Mouse (Mus musculus): ENCODE data around the gene Eln. TPM values are rescaled to one million over a fixed set of nuclear protein-coding genes. Genes with fewer than 3 reads are reported as not detected.
A peak's percentile ranks its signal among the peaks of the same experiment; 100 is the strongest.

The Eln gene
- polyA plus RNA-seq, 1 experiment from 2014 or later: 8.3 TPM

- H3K27ac ChIP-seq (ENCODE audit: low read length): no peak overlapping the region
- H3K9me3 ChIP-seq (ENCODE audit: control insufficient read depth, low read length): no peaks in the 10 kb centered on the region
- H3K4me1 ChIP-seq (replicated peaks; ENCODE audit: control insufficient read depth, insufficient read depth, low read length): no peaks in the 10 kb centered on the region
- no peak overlapping the region for H3K4me3 ChIP-seq (replicated peaks; ENCODE audit: low read length)
- no peak overlapping the region for H3K9ac ChIP-seq (replicated peaks; ENCODE audit: low read depth, low read length)
- H3K4me2 ChIP-seq (ENCODE audit: low read length): no peak overlapping the region
- no peak for ATAC-seq
- H3K36me3 ChIP-seq (ENCODE audit: control insufficient read depth, insufficient read depth): no peaks in the 10 kb centered on the region
- WGBS: 75% methylated on average over 5 of the region's 5 CpGs
- no peaks in the 10 kb centered on the region for H3K27me3 ChIP-seq (replicated peaks; ENCODE audit: control insufficient read depth, insufficient read depth, low read length)
These were observed 13.1 kb downstream of the Eln start for GRCm38 (mm10) chr5:134734072-134734471.

- Histone ChIP-seq H3K9ac (replicated peaks; ENCODE audit: low read depth, low read length) (no peak overlapping the region), H3K4me1 (replicated peaks; ENCODE audit: control insufficient read depth, insufficient read depth, low read length) (no peaks in the 10 kb centered on the region), H3K36me3 (ENCODE audit: control insufficient read depth, insufficient read depth) (no peaks in the 10 kb centered on the region), H3K9me3 (ENCODE audit: control insufficient read depth, low read length) (no peaks in the 10 kb centered on the region), H3K27ac (ENCODE audit: low read length) (no peak overlapping the region), H3K4me2 (ENCODE audit: low read length) (no peak overlapping the region), H3K27me3 (replicated peaks; ENCODE audit: control insufficient read depth, insufficient read depth, low read length) (no peaks in the 10 kb centered on the region), H3K4me3 (replicated peaks; ENCODE audit: low read length) (no peak overlapping the region)
- no peak for ATAC-seq
- WGBS: 77% methylated on average over 4 of the region's 4 CpGs
These were observed 13.9 kb downstream of the Eln start for GRCm38 (mm10) chr5:134733241-134733640.

GRCm38 (mm10) chr5:134729124-134729523 is 18.0 kb downstream of the Eln start:
- no peak overlapping the region for H3K9ac ChIP-seq (replicated peaks; ENCODE audit: low read depth, low read length)
- H3K4me3 ChIP-seq (replicated peaks; ENCODE audit: low read length): no peak overlapping the region
- H3K27ac ChIP-seq (ENCODE audit: low read length): no peak overlapping the region
- H3K9me3 ChIP-seq (ENCODE audit: control insufficient read depth, low read length): no peaks in the 10 kb centered on the region
- H3K36me3 ChIP-seq (ENCODE audit: control insufficient read depth, insufficient read depth): no peaks in the 10 kb centered on the region
- WGBS: 90% methylated on average over 12 of the region's 12 CpGs
- H3K4me2 ChIP-seq (ENCODE audit: low read length): no peak overlapping the region
- ATAC-seq: no peak
- H3K4me1 ChIP-seq (replicated peaks; ENCODE audit: control insufficient read depth, insufficient read depth, low read length): no peaks in the 10 kb centered on the region
- H3K27me3 ChIP-seq (replicated peaks; ENCODE audit: control insufficient read depth, insufficient read depth, low read length): no peaks in the 10 kb centered on the region

- H3K4me2 ChIP-seq (ENCODE audit: low read length): no peak overlapping the region
- no peaks in the 10 kb centered on the region for H3K9me3 ChIP-seq (ENCODE audit: control insufficient read depth, low read length)
- no peaks in the 10 kb centered on the region for H3K27me3 ChIP-seq (replicated peaks; ENCODE audit: control insufficient read depth, insufficient read depth, low read length)
- no peaks in the 10 kb centered on the region for H3K36me3 ChIP-seq (ENCODE audit: control insufficient read depth, insufficient read depth)
- WGBS: 85% methylated on average over 3 of the region's 3 CpGs
- H3K4me3 ChIP-seq (replicated peaks; ENCODE audit: low read length): no peak overlapping the region
- no peak for ATAC-seq
- no peaks in the 10 kb centered on the region for H3K4me1 ChIP-seq (replicated peaks; ENCODE audit: control insufficient read depth, insufficient read depth, low read length)
- H3K9ac ChIP-seq (replicated peaks; ENCODE audit: low read depth, low read length): no peak overlapping the region
- no peak overlapping the region for H3K27ac ChIP-seq (ENCODE audit: low read length)
These were observed 18.6 kb downstream of the Eln start for GRCm38 (mm10) chr5:134728535-134728934.

- no peak for ATAC-seq
These were observed 20.0 kb downstream of the Eln start for GRCm38 (mm10) chr5:134727001-134727639.

GRCm38 (mm10) chr5:134725299-134725698 is 21.8 kb downstream of the Eln start:
- H3K27me3 ChIP-seq (replicated peaks; ENCODE audit: control insufficient read depth, insufficient read depth, low read length): no peaks in the 10 kb centered on the region
- no peak overlapping the region for H3K4me3 ChIP-seq (replicated peaks; ENCODE audit: low read length)
- no peak overlapping the region for H3K9ac ChIP-seq (replicated peaks; ENCODE audit: low read depth, low read length)
- H3K36me3 ChIP-seq (ENCODE audit: control insufficient read depth, insufficient read depth): no peaks in the 10 kb centered on the region
- H3K27ac ChIP-seq (ENCODE audit: low read length): no peak overlapping the region
- ATAC-seq: no peak
- WGBS: 76% methylated on average over 4 of the region's 4 CpGs
- no peaks in the 10 kb centered on the region for H3K4me1 ChIP-seq (replicated peaks; ENCODE audit: control insufficient read depth, insufficient read depth, low read length)
- no peak overlapping the region for H3K4me2 ChIP-seq (ENCODE audit: low read length)
- no peaks in the 10 kb centered on the region for H3K9me3 ChIP-seq (ENCODE audit: control insufficient read depth, low read length)

More at GRCm38 (mm10) chr5:134727001-134727639, 20.0 kb downstream of the Eln start:
- Histone ChIP-seq H3K9ac (replicated peaks; ENCODE audit: low read depth, low read length) (no peak overlapping the region), H3K9me3 (ENCODE audit: control insufficient read depth, low read length) (no peaks in the 10 kb centered on the region), H3K4me2 (ENCODE audit: low read length) (no peak overlapping the region), H3K36me3 (ENCODE audit: control insufficient read depth, insufficient read depth) (no peaks in the 10 kb centered on the region), H3K4me1 (replicated peaks; ENCODE audit: control insufficient read depth, insufficient read depth, low read length) (no peaks in the 10 kb centered on the region), H3K4me3 (replicated peaks; ENCODE audit: low read length) (no peak overlapping the region), H3K27ac (ENCODE audit: low read length) (no peak overlapping the region), H3K27me3 (replicated peaks; ENCODE audit: control insufficient read depth, insufficient read depth, low read length) (no peaks in the 10 kb centered on the region)
- 88% methylated on average over 8 of the region's 8 CpGs for WGBS

DNA sequence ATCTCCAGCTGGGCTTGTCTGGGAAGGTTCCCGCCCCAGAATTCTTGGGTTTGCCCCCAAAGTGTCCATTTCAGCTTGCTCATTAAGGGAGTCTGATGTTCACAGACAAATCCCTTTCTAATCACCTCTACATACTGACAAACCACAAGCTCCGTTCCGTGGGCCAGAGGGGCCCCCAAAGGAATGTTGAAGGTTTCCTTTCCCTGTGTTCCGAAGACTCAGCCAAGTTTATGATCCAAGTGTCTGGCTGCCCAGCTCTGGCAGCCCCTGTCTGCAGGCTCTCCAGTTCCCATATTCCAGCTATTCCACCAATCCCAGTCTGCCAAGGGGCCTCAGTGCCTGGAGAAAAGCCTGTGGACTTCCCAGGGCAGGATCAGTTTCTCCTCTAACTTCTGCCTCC is 27.1 kb downstream of the Eln start:
- WGBS: 62% methylated on average over 4 of the region's 4 CpGs
- Histone ChIP-seq H3K36me3 (ENCODE audit: control insufficient read depth, insufficient read depth) (no peaks in the 10 kb centered on the region), H3K27me3 (replicated peaks; ENCODE audit: control insufficient read depth, insufficient read depth, low read length) (no peaks in the 10 kb centered on the region), H3K27ac (ENCODE audit: low read length) (no peak overlapping the region), H3K4me1 (replicated peaks; ENCODE audit: control insufficient read depth, insufficient read depth, low read length) (no peaks in the 10 kb centered on the region), H3K4me3 (replicated peaks; ENCODE audit: low read length) (no peak overlapping the region), H3K9ac (replicated peaks; ENCODE audit: low read depth, low read length) (no peak overlapping the region), H3K9me3 (ENCODE audit: control insufficient read depth, low read length) (no peaks in the 10 kb centered on the region), H3K4me2 (ENCODE audit: low read length) (no peak overlapping the region)
- no peak for ATAC-seq

- no peak for ATAC-seq
- Histone ChIP-seq H3K9me3 (ENCODE audit: control insufficient read depth, low read length) (no peaks in the 10 kb centered on the region), H3K9ac (replicated peaks; ENCODE audit: low read depth, low read length) (no peak overlapping the region), H3K4me3 (replicated peaks; ENCODE audit: low read length) (no peak overlapping the region), H3K4me1 (replicated peaks; ENCODE audit: control insufficient read depth, insufficient read depth, low read length) (no peaks in the 10 kb centered on the region), H3K36me3 (ENCODE audit: control insufficient read depth, insufficient read depth) (no peaks in the 10 kb centered on the region), H3K27ac (ENCODE audit: low read length) (no peak overlapping the region), H3K27me3 (replicated peaks; ENCODE audit: control insufficient read depth, insufficient read depth, low read length) (no peaks in the 10 kb centered on the region), H3K4me2 (ENCODE audit: low read length) (no peak overlapping the region)
- 68% methylated on average over 7 of the region's 7 CpGs for WGBS
These were observed 36.0 kb downstream of the Eln start for GRCm38 (mm10) chr5:134711076-134711475.

GRCm38 (mm10) chr5:134709275-134709674 is 37.8 kb downstream of the Eln start:
- no peaks in the 10 kb centered on the region for H3K27me3 ChIP-seq (replicated peaks; ENCODE audit: control insufficient read depth, insufficient read depth, low read length)
- H3K4me3 ChIP-seq (replicated peaks; ENCODE audit: low read length): no peak overlapping the region
- 51% methylated on average over 6 of the region's 6 CpGs for WGBS
- no peak overlapping the region for H3K9ac ChIP-seq (replicated peaks; ENCODE audit: low read depth, low read length)
- no peaks in the 10 kb centered on the region for H3K9me3 ChIP-seq (ENCODE audit: control insufficient read depth, low read length)
- no peaks in the 10 kb centered on the region for H3K36me3 ChIP-seq (ENCODE audit: control insufficient read depth, insufficient read depth)
- H3K4me2 ChIP-seq (ENCODE audit: low read length): no peak overlapping the region
- H3K4me1 ChIP-seq (replicated peaks; ENCODE audit: control insufficient read depth, insufficient read depth, low read length): no peaks in the 10 kb centered on the region
- no peak for ATAC-seq
- H3K27ac ChIP-seq (ENCODE audit: low read length): no peak overlapping the region

- Histone ChIP-seq H3K9ac (replicated peaks; ENCODE audit: low read depth, low read length) (no peak overlapping the region), H3K36me3 (ENCODE audit: control insufficient read depth, insufficient read depth) (no peaks in the 10 kb centered on the region), H3K4me3 (replicated peaks; ENCODE audit: low read length) (no peak overlapping the region), H3K9me3 (ENCODE audit: control insufficient read depth, low read length) (no peaks in the 10 kb centered on the region), H3K27ac (ENCODE audit: low read length) (no peak overlapping the region), H3K4me1 (replicated peaks; ENCODE audit: control insufficient read depth, insufficient read depth, low read length) (no peaks in the 10 kb centered on the region), H3K27me3 (replicated peaks; ENCODE audit: control insufficient read depth, insufficient read depth, low read length) (no peaks in the 10 kb centered on the region), H3K4me2 (ENCODE audit: low read length) (no peak overlapping the region)
- peak; percentile 69 for ATAC-seq
These were observed 43.0 kb downstream of the Eln start for GRCm38 (mm10) chr5:134704157-134704556.
